Mouse (Mus musculus) gastrocnemius, postnatal 10 days (tissue): ENCODE measurements around the gene Ubald2. TPM values are rescaled to one million over a fixed set of nuclear protein-coding genes. Genes with fewer than 3 reads are reported as not detected.

Source experiments
- DNase-seq: peaks from one replicate; pipeline ENCODE4 v3.0.0; 2021; ENCODE audit warnings: mixed read lengths
- total RNA-seq, 2 experiments: library from RNA; stranded (reverse); gene quantifications; 2 replicates each; pipeline ENCODE4 v1.2.3; 2021

Ubald2 gene
- total RNA-seq, 2 experiments from 2014 or later: 48.1 to 54.4 TPM

GRCm38 (mm10) chr11:116432593-116433355 lies 1.1 kb upstream of the Ubald2 start:
- no peak for DNase-seq

- peak; percentile 80 for DNase-seq
Observed at GRCm38 (mm10) chr11:116434287-116434966, 533 bp downstream of the Ubald2 start.

- no peak for DNase-seq
Observed at GRCm38 (mm10) chr11:116434967-116435752, 1.3 kb downstream of the Ubald2 start.

- DNase-seq: no peak
Observed at GRCm38 (mm10) chr11:116435992-116436724, 2.3 kb downstream of the Ubald2 start.

GRCm38 (mm10) chr11:116436725-116437331 lies 2.9 kb downstream of the Ubald2 start:
- DNase-seq: peak; percentile 43

- DNase-seq: peak; percentile 34
Observed at GRCm38 (mm10) chr11:116437541-116437940, 3.6 kb downstream of the Ubald2 start.

- no peak for DNase-seq
Observed at GRCm38 (mm10) chr11:116439269-116440240, 5.7 kb downstream of the Ubald2 start.

- peak; percentile 44 for DNase-seq
Observed at GRCm38 (mm10) chr11:116440408-116441068, 6.6 kb downstream of the Ubald2 start.

GRCm38 (mm10) chr11:116442129-116442866 lies 8.4 kb downstream of the Ubald2 start:
- DNase-seq: no peak

GRCm38 (mm10) chr11:116442867-116443177 lies 8.9 kb downstream of the Ubald2 start:
- DNase-seq: no peak

GRCm38 (mm10) chr11:116443311-116443710 lies 9.4 kb downstream of the Ubald2 start:
- no peak for DNase-seq

- no peak for DNase-seq
Observed at GRCm38 (mm10) chr11:116443935-116444334, 10.0 kb downstream of the Ubald2 start.

- DNase-seq: peak; percentile 96
Observed at GRCm38 (mm10) chr11:116445596-116446307, 11.9 kb downstream of the Ubald2 start.

- no peak for DNase-seq
Observed at GRCm38 (mm10) chr11:116446308-116446887, 12.5 kb downstream of the Ubald2 start.

- no peak for DNase-seq
Observed at GRCm38 (mm10) chr11:116447822-116448221, 13.9 kb downstream of the Ubald2 start.

GRCm38 (mm10) chr11:116449341-116449740 lies 15.4 kb downstream of the Ubald2 start:
- DNase-seq: no peak

- no peak for DNase-seq
Observed at GRCm38 (mm10) chr11:116453889-116454288, 20.0 kb downstream of the Ubald2 start.

GRCm38 (mm10) chr11:116456234-116456633 lies 22.3 kb downstream of the Ubald2 start:
- DNase-seq: no peak
